Mouse (Mus musculus) bone marrow, adult 2 months (tissue): ENCODE measurements around the gene Rapgef5. TPM values are rescaled to one million over a fixed set of nuclear protein-coding genes. Genes with fewer than 3 reads are reported as not detected.

ENCODE experiments used
- H3K27ac ChIP-seq: fragments of 200-500 bp; 2 replicates; pipeline ENCODE4 v1.5.1; 2012; ENCODE audit warnings: low read depth, mild to moderate bottlenecking, control low read depth, inconsistent platforms, low read length; ENCODE audit not compliant: control insufficient read depth, poor library complexity, insufficient read depth
- H3K4me1 ChIP-seq: fragments of 200-500 bp; 2 replicates; pipeline ENCODE4 v1.6.1; 2011; ENCODE audit warnings: low read length; ENCODE audit not compliant: control insufficient read depth, insufficient read depth
- H3K4me3 ChIP-seq: fragments of 200-500 bp; replicated peaks from 2 replicates; pipeline ENCODE3; 2011; ENCODE audit warnings: mild to moderate bottlenecking, low read depth, low read length, control low read depth; ENCODE audit not compliant: control insufficient read depth
- CTCF ChIP-seq: fragments of 200-500 bp; IDR thresholded peaks from 2 replicates; pipeline ENCODE4 v1.5.1; 2011; ENCODE audit warnings: low read length, control low read depth; ENCODE audit not compliant: control insufficient read depth, insufficient read depth
- POLR2A ChIP-seq: fragments of 200-500 bp; IDR thresholded peaks from 2 replicates; pipeline ENCODE4 v1.6.1; 2011; ENCODE audit warnings: low read depth, mild to moderate bottlenecking, control low read depth, low read length, borderline replicate concordance; ENCODE audit not compliant: control insufficient read depth
- WGBS: fragments of 180-500 bp; shearing (Covaris S2); methylation state at CpG from one replicate; pipeline ENCODE4 v1.1.7; 2018; 5-methylcytosine and 5-hydroxymethylcytosine counted together
- polyA plus RNA-seq: library from polyadenylated mRNA; stranded (reverse); fragments of >200 nt; gene quantifications from 2 replicates; pipeline ENCODE4 v1.2.4, GENCODE M21; 2011; ENCODE audit warnings: low replicate concordance; ENCODE audit not compliant: missing spikeins, insufficient read depth, insufficient read length

Gene Rapgef5
- polyA plus RNA-seq, 1 experiment = 3.2 TPM

DNA sequence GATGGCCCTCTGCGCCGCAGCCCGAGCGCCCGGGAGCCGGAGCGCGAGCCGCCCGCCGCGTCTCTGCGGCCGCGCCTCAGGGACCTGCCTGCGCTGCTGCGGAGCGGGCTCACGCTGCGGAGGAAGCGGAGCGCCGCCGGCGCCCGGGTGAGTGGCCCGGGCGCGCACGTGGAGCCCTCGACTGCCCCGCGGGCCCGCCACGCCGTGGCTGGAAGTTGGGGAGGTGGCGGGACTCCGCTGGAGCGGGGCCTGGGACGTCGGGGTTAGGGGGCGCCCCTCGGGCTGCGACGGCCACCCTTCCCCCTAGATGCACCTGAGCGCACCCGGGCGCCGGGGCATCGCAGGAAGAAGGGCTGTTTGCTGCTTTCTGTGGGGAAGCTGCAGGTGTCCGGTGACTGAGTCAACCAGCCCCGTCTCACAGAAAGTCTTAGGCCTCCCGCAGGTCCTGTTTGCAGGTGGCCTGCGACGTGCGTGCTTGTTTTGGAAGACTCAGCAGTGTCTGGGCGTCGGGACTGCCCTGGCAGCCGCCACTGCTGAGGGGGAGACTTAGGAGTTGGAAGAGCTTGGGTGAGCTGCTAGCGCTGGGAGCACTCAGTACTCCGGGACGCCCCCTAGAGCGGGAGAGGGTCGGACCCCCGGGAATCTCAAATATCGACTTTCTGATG lies 17.9 kb downstream of the Rapgef5 start:
- Histone ChIP-seq H3K4me3 (peak overlapping the region; percentile 56), H3K4me1 (no peaks in the 10 kb centered on the region), H3K27ac (peak overlapping the region; percentile 27; the same call in 1 of the 2 replicates)
- no peak for TF ChIP-seq POLR2A
- TF ChIP-seq CTCF = no peak
- WGBS = under 1% methylated on average over 66 of the region's 66 CpGs

DNA sequence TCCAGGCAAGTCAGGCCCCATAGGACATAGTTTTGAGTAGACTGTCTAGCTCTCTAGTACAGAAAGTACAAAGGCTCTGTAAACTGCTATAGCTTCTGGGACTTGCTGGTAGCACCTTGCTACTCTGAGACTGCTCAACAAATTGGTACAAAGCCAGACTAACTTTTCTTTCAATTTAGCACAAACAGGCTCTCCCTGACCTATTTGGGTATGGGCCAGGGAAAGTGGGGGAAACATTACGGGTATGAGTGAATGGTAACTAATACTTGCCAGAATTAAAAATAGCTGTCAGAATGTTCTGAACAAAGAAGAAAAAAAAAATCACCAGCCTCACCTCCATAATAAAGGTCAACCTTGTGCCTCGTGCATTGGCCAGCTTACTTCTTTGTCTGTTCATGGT lies 24.1 kb downstream of the Rapgef5 start:
- TF ChIP-seq POLR2A (no peak), CTCF (no peak)
- Histone ChIP-seq H3K4me3 (no peak overlapping the region), H3K4me1 (no peaks in the 10 kb centered on the region), H3K27ac (no peak overlapping the region)
- WGBS = 66% methylated on average over 2 of the region's 2 CpGs

DNA sequence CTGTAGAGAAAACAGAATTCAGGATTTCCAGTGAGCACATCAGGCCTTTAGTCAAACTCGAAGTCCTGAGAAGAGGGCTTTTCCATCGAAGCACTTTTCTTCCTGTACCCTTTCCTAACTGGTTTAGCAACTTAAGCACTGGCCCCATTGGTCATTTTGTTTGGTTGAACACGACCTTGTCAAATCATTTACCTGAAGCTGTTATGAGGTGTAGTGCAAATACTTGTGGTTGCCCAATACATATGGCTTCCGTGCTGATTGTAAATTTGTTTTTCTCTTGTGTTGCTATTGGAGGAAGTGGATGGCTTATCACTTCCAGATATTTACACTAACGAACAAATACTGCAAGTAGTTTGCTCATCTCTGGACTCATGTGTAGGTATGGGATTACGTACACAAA lies 29.0 kb downstream of the Rapgef5 start:
- Histone ChIP-seq H3K4me1 (no peaks in the 10 kb centered on the region), H3K27ac (no peak overlapping the region), H3K4me3 (no peak overlapping the region)
- TF ChIP-seq CTCF = no peak
- TF ChIP-seq POLR2A = no peak
- 72% methylated on average over 6 of the region's 6 CpGs for WGBS

DNA sequence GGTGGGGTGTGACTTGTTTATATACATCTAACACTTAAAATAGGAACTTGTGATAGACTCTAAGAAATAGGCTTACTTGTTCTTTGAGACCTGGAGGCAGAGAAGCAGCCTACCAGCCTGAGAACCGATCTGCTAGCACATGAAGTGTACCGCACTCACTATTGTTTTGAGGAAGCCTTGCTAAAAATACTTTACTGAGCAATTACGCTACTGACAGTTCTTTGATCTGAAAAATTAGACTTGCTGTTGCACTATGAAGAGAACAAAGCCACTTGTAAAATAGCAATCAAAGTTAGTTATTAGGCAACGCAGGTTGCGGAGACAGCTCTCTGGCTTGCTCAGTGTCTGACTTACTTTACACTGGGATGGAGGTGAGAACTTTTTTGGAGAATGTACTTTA lies 37.1 kb downstream of the Rapgef5 start:
- no peak overlapping the region for H3K4me3 ChIP-seq
- TF ChIP-seq CTCF (no peak), POLR2A (no peak)
- 79% methylated on average over 5 of the region's 5 CpGs for WGBS
- no peaks in the 10 kb centered on the region; the same call in 1 of the 2 replicates for H3K4me1 ChIP-seq
- no peak overlapping the region for H3K27ac ChIP-seq

DNA sequence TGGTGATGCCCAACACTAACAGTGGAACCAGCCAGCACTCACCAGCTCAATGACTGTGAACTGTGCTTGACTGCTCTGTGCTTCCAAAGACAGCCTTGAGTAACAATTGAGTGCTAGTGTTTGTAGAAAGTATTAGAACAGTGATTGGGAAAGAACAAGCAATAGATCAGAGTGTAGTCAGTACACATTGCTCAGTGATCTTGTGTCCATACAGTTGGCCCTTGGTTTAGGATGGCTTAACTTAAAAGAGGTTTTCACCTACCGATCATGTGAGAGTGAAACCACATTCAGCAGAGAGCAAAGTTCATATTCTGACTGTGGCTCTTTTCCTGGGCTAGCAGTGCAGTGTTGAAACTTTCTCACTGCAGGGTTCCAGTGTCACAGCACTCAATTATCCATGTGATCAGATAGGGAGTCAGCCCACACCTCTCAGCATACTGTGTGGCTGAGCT lies 38.4 kb downstream of the Rapgef5 start:
- TF ChIP-seq CTCF (no peak), POLR2A (no peak)
- Histone ChIP-seq H3K27ac (no peak overlapping the region), H3K4me1 (no peaks in the 10 kb centered on the region; the same call in 1 of the 2 replicates), H3K4me3 (no peak overlapping the region)
- WGBS = 56% methylated on average over 1 of the region's 1 CpGs

DNA sequence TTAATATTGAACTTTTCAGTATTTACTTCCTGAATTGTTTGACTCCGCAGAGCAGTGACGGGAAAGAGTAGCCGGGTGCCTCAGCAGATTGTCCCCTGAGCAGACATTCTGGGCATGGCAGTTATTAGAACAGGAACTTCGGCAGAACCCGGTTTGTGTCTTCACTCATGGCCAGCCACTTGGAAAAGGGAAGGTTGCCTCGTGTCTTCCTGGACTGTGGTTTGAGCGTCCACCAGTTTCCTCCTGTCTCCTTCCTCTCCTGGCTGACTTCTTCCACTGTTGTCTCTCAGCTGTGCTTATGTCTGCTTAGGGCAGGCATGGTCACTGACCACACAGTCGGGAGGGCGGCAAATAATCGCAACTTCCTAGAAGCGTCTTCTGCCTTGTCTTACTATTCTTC lies 44.2 kb downstream of the Rapgef5 start:
- TF ChIP-seq POLR2A (no peak), CTCF (no peak)
- under 1% methylated on average over 11 of the region's 11 CpGs for WGBS
- Histone ChIP-seq H3K4me1 (peaks cover 5% of the 10 kb centered on the region; the same call in 1 of the 2 replicates), H3K4me3 (no peak overlapping the region), H3K27ac (no peak overlapping the region)

DNA sequence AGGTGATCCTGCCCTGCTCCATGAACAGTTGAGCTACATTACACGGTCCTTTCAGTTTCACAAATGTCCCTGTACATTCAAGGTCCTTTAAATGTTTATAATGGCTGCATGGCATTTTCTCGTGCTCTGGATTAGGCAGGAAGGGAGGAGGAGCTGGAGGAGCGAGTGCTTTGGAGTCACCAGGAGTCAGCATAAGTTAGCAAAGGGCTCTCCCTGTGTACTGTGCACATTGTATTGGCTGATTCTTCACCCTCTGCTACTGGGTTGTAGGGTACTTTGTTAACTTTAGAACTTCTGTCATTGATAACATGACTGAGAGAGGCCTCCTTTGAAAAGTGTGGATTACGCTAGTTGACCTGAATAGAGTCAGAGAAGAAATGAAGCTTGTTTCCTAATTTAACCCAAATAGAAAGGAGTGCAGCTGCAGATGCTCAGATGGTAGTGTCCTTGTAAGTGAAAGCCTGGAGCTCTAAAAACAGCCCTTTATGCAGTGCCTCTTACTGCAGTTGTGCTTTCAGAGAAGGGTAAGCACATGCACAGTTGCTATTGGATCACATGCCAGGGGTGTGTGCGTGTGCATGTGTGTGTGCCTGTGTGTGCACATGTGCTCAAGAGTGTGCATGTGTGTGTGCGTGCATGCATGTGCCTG lies 45.3 kb downstream of the Rapgef5 start:
- 72% methylated on average over 6 of the region's 6 CpGs for WGBS

DNA sequence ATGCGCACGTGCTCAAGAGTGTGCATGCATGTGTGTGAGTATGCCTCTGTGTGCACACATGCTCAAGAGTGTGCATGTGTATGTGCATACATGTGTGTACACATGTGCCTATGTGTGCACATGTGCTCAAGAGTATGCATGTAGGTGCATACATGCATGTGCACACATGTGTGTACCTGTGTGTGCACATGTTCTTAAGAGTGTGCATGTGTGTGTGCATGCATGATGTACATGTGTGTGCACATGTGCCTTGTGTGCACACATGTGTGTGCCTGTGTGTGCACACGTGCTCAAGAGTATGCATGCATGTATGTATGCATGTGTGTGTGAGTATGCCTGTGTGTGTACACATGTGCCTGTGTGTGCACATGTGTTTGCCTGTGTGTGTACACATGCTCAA lies 45.8 kb downstream of the Rapgef5 start:
- TF ChIP-seq CTCF (no peak), POLR2A (no peak)
- WGBS = 93% methylated on average over 3 of the region's 3 CpGs
- Histone ChIP-seq H3K27ac (no peak overlapping the region), H3K4me1 (peaks cover 7% of the 10 kb centered on the region; the same call in 1 of the 2 replicates), H3K4me3 (no peak overlapping the region)

More for the DNA sequence above, 45.3 kb downstream of the Rapgef5 start:
- Histone ChIP-seq H3K4me1 (peaks cover 5% of the 10 kb centered on the region; the same call in 1 of the 2 replicates), H3K27ac (no peak overlapping the region), H3K4me3 (no peak overlapping the region)
- TF ChIP-seq CTCF = no peak
- no peak for TF ChIP-seq POLR2A
